Mouse (Mus musculus): ENCODE results near the gene Rgcc. TPM values are rescaled to one million over a fixed set of nuclear protein-coding genes. Genes with fewer than 3 reads are reported as not detected.

Gene Rgcc
- polyA plus RNA-seq, 1 experiment from 2014 or later = 62.8 TPM

DNA sequence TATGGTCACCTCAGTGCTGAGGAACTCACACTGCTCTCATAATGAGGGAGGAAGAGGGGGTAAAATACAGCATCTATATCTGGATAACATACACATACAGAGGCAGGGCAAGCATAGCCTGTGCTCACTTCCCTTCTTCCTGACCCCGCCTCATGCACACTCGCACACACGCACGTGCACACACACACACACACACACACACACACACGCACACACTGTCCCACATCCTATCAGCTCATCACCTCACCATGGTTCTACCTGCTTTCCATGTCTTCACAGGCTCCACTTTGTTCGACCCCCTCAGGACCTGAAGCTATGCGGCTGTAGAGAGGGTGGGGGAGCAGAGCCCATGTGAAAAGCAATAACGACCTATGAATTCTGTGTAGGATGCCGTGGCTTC lies 5.9 kb downstream of the Rgcc start:
- Histone ChIP-seq H3K9ac (replicated peaks; ENCODE audit: low read depth, low read length) (no peak overlapping the region), H3K4me1 (replicated peaks; ENCODE audit: control insufficient read depth, insufficient read depth, low read length) (peaks cover 36% of the 10 kb centered on the region), H3K4me2 (ENCODE audit: low read length) (no peak overlapping the region), H3K27me3 (replicated peaks; ENCODE audit: control insufficient read depth, insufficient read depth, low read length) (no peaks in the 10 kb centered on the region), H3K27ac (ENCODE audit: low read length) (no peak overlapping the region), H3K36me3 (ENCODE audit: control insufficient read depth, insufficient read depth) (no peaks in the 10 kb centered on the region), H3K4me3 (replicated peaks; ENCODE audit: low read length) (no peak overlapping the region), H3K9me3 (ENCODE audit: control insufficient read depth, low read length) (no peaks in the 10 kb centered on the region)
- 72% methylated on average over 9 of the region's 9 CpGs for WGBS
- no peak for ATAC-seq

DNA sequence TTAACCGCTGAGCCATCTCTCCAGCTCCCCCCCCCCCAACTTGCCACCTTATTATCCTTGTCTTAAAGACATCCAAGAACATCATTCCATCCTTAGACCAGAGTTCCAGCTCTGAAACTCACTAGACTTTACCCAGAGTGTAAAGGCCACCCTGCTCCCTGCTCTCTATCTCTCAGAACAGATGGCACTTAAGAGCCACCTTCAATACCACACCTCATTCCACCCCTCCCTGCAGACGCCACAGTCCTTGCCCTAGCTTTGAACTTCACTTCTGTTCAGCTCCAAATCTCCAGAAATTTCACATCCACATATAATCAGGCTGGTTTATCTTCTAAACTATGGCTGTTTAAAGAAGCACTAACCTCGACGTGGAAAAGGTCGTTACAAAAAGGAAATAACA lies 6.5 kb downstream of the Rgcc start:
- Histone ChIP-seq H3K4me1 (replicated peaks; ENCODE audit: control insufficient read depth, insufficient read depth, low read length) (peaks cover 38% of the 10 kb centered on the region), H3K4me2 (ENCODE audit: low read length) (no peak overlapping the region), H3K9me3 (ENCODE audit: control insufficient read depth, low read length) (no peaks in the 10 kb centered on the region), H3K4me3 (replicated peaks; ENCODE audit: low read length) (no peak overlapping the region), H3K27ac (ENCODE audit: low read length) (no peak overlapping the region), H3K36me3 (ENCODE audit: control insufficient read depth, insufficient read depth) (no peaks in the 10 kb centered on the region), H3K27me3 (replicated peaks; ENCODE audit: control insufficient read depth, insufficient read depth, low read length) (no peaks in the 10 kb centered on the region), H3K9ac (replicated peaks; ENCODE audit: low read depth, low read length) (no peak overlapping the region)
- 75% methylated on average over 5 of the region's 5 CpGs for WGBS
- no peak for ATAC-seq

DNA sequence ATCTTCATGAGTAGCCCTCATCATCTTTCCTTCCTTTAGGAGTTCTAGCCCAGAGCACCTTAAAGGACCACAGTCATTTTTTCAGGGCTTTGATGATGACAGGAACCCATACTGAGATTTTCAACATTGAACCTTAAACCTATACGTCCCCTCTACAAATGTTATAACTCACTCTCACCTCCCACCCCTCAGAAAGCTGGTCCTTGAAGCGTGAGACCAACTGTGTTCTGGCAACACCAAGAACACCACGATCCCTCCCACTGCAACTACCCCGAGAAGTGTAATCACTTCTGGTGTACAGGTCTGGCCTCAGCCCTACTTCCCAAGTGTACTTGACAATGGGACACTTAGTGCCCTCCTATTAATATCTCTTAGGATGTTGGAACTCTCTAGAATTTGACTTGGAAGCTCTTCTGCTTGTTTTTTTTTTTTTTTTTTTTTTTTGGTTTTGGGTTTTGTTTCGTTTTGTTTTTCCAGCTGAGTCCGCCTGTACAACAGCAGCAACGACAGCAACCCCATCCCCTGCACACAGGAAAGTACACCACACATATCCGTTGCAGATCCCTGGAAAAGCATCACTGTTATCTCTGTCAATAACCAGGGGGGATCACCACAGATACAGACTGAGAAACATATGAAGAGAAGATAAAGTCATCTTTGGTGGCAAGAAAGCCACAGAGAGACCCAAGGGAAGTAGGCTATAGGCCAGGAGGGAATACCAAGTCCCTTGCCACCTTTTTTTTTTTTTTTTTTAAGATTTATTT lies 7.2 kb downstream of the Rgcc start:
- H3K9ac ChIP-seq (replicated peaks; ENCODE audit: low read depth, low read length) = no peak overlapping the region
- no peak for ATAC-seq
- no peaks in the 10 kb centered on the region for H3K36me3 ChIP-seq (ENCODE audit: control insufficient read depth, insufficient read depth)
- peaks cover 42% of the 10 kb centered on the region for H3K4me1 ChIP-seq (replicated peaks; ENCODE audit: control insufficient read depth, insufficient read depth, low read length)
- WGBS = 82% methylated on average over 8 of the region's 8 CpGs
- H3K27ac ChIP-seq (ENCODE audit: low read length) = no peak overlapping the region
- H3K27me3 ChIP-seq (replicated peaks; ENCODE audit: control insufficient read depth, insufficient read depth, low read length) = no peaks in the 10 kb centered on the region
- H3K9me3 ChIP-seq (ENCODE audit: control insufficient read depth, low read length) = no peaks in the 10 kb centered on the region
- H3K4me3 ChIP-seq (replicated peaks; ENCODE audit: low read length) = no peak overlapping the region
- H3K4me2 ChIP-seq (ENCODE audit: low read length) = no peak overlapping the region

DNA sequence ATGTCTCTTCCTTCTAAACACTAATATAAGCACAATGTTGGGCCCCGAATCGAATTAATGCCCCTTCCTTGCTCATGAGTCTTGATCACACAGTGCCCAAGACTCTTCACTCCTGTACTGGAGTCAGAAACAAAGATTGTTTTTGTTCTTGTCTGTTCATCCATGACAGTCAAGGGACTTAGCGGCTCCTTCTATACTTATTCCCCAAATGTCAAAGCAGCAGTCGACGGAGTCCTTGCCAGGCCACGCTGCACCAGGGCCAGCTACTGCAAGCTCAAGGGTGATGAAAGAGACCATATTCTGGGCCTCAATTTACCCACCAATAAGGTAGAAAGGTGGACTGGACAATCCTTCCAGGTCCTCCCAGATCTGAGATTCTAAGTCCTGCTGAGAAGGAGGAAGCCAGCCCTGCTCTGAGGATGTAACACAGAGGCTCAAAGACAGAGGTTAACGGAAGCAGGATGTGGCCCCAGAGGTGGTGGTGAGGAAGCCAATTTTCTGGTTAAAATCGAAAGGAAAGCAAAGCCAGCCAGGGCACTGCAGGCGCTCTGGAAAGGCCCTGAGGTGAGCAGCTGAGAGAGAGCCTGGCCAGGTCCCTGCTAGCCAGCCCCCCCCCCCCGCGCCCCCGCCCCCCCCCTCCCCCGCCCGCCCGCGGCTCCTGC lies 8.2 kb downstream of the Rgcc start:
- Histone ChIP-seq H3K9ac (replicated peaks; ENCODE audit: low read depth, low read length) (no peak overlapping the region), H3K4me1 (replicated peaks; ENCODE audit: control insufficient read depth, insufficient read depth, low read length) (peaks cover 47% of the 10 kb centered on the region), H3K27ac (ENCODE audit: low read length) (no peak overlapping the region), H3K4me3 (replicated peaks; ENCODE audit: low read length) (no peak overlapping the region), H3K36me3 (ENCODE audit: control insufficient read depth, insufficient read depth) (no peaks in the 10 kb centered on the region), H3K9me3 (ENCODE audit: control insufficient read depth, low read length) (no peaks in the 10 kb centered on the region), H3K4me2 (ENCODE audit: low read length) (peak overlapping the region; percentile 24; the same call in 1 of the 2 replicates), H3K27me3 (replicated peaks; ENCODE audit: control insufficient read depth, insufficient read depth, low read length) (no peaks in the 10 kb centered on the region)
- 21% methylated on average over 10 of the region's 16 CpGs for WGBS
- ATAC-seq = no peak

DNA sequence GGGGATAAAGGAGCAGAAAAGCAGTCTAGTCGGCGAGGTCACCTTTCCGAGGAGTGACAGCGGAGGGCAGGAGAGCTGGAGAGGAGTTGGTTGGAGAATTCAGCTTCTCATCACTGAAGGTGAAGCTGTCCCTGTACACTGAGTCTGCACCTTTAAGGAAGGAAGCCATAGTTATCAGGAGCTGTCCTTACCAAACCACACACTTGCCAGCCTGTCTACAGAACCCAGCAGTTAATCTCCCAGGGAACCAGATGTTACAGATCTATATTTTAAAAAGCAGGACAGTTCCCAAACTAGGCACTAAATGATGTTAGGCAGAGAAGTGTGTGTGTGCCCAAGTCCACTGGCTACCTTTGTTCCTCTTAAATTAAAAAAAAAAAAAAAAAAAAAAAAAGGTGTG lies 9.8 kb downstream of the Rgcc start:
- Histone ChIP-seq H3K9me3 (ENCODE audit: control insufficient read depth, low read length) (no peaks in the 10 kb centered on the region), H3K4me1 (replicated peaks; ENCODE audit: control insufficient read depth, insufficient read depth, low read length) (peaks cover 42% of the 10 kb centered on the region), H3K4me2 (ENCODE audit: low read length) (no peak overlapping the region), H3K36me3 (ENCODE audit: control insufficient read depth, insufficient read depth) (no peaks in the 10 kb centered on the region), H3K4me3 (replicated peaks; ENCODE audit: low read length) (no peak overlapping the region), H3K27me3 (replicated peaks; ENCODE audit: control insufficient read depth, insufficient read depth, low read length) (no peaks in the 10 kb centered on the region), H3K27ac (ENCODE audit: low read length) (no peak overlapping the region), H3K9ac (replicated peaks; ENCODE audit: low read depth, low read length) (no peak overlapping the region)
- no peak for ATAC-seq
- WGBS = 73% methylated on average over 4 of the region's 4 CpGs

DNA sequence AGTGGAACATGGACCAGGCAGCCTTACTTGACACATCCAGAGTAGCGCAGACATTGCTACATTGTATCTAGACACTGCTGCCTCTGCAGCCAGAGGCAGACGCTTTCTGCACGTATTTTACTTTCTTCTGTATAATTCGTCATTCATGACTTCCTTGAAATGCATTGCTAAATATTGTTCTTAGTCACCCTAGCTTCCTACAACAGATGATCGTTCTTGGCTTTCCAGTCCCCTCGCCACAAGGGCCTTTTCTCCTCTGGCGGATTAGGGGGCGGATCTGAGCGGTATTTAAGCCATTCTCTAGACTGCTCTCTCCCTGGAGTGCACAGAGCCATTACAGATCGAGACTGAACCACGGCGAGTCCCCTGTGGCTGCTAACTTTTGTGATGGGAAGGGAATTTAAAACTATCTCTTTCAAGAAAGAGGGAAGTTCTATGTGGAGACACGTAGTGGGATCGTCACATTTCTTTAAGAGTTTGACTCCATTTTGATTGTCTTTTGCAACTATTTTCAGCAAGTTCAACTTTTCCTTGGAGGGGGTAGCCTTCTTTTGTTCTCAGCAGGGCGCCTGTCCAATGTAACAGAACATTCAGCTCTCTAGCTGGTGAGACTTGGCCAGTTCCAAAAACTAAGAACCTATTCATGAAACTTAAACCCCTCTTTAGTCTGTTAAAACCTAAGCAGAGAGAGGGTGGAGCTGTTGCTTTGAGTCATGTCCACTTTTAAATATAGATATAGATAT lies 10.6 kb downstream of the Rgcc start:
- Histone ChIP-seq H3K9me3 (ENCODE audit: control insufficient read depth, low read length) (no peaks in the 10 kb centered on the region), H3K9ac (replicated peaks; ENCODE audit: low read depth, low read length) (no peak overlapping the region)
- WGBS = 9% methylated on average over 15 of the region's 15 CpGs

DNA sequence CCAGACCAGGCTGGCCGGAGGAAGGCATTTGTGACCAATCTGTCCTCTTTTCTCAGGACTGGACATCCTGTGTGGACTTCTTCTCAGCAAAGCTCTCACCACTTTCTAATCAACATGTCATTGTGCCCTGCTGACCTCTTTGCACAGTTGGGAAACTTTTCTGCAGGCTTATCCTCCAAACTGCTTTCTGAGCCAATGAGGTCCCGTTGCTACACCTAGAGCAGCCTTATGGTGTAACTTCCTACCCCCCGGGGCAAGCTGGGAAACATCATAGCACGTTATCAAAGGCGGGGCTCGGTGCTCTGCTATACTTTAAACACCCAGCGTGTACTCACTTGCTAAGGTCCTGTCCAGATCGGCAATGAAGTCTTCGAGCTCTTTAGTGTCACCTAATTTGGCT lies 11.5 kb downstream of the Rgcc start:
- no peaks in the 10 kb centered on the region for H3K9me3 ChIP-seq (ENCODE audit: control insufficient read depth, low read length)
- H3K27ac ChIP-seq (ENCODE audit: low read length) = no peak overlapping the region
- H3K27me3 ChIP-seq (replicated peaks; ENCODE audit: control insufficient read depth, insufficient read depth, low read length) = no peaks in the 10 kb centered on the region
- no peaks in the 10 kb centered on the region for H3K36me3 ChIP-seq (ENCODE audit: control insufficient read depth, insufficient read depth)
- no peak overlapping the region for H3K9ac ChIP-seq (replicated peaks; ENCODE audit: low read depth, low read length)
- peaks cover 36% of the 10 kb centered on the region for H3K4me1 ChIP-seq (replicated peaks; ENCODE audit: control insufficient read depth, insufficient read depth, low read length)
- no peak overlapping the region for H3K4me3 ChIP-seq (replicated peaks; ENCODE audit: low read length)
- ATAC-seq = no peak
- WGBS = 40% methylated on average over 9 of the region's 9 CpGs
- H3K4me2 ChIP-seq (ENCODE audit: low read length) = no peak overlapping the region

More for the DNA sequence above, 10.6 kb downstream of the Rgcc start:
- H3K4me3 ChIP-seq (replicated peaks; ENCODE audit: low read length) = no peak overlapping the region
- no peaks in the 10 kb centered on the region for H3K27me3 ChIP-seq (replicated peaks; ENCODE audit: control insufficient read depth, insufficient read depth, low read length)
- H3K27ac ChIP-seq (ENCODE audit: low read length) = 0 out of 2 replicates have a peak overlapping the region, but pooled peaks have one; percentile 10
- peak; percentile 60 for ATAC-seq
- H3K4me1 ChIP-seq (replicated peaks; ENCODE audit: control insufficient read depth, insufficient read depth, low read length) = peaks cover 39% of the 10 kb centered on the region
- no peaks in the 10 kb centered on the region for H3K36me3 ChIP-seq (ENCODE audit: control insufficient read depth, insufficient read depth)
- H3K4me2 ChIP-seq (ENCODE audit: low read length) = peak overlapping the region; percentile 9; the same call in 1 of the 2 replicates

DNA sequence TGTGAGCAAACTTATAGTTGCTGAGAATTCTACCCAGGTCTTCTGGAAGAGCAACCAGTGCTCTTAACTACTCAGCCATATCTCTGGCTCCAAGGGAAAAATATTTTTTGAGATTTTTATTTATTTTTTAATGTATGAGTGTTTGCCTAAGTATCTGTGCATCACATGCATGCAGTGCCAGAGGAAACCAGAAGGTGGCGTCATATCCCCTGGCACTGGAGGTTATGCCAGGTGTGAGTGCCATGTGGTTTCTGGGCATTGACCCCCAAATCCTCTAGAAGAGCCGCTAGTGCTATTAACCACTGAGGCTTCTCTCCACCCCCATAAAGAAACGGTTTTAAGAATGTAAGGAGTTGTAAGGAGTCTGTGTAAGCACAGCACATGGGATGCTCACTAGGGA lies 13.2 kb downstream of the Rgcc start:
- Histone ChIP-seq H3K9me3 (ENCODE audit: control insufficient read depth, low read length) (no peaks in the 10 kb centered on the region), H3K9ac (replicated peaks; ENCODE audit: low read depth, low read length) (no peak overlapping the region), H3K4me1 (replicated peaks; ENCODE audit: control insufficient read depth, insufficient read depth, low read length) (peaks cover 32% of the 10 kb centered on the region), H3K36me3 (ENCODE audit: control insufficient read depth, insufficient read depth) (no peaks in the 10 kb centered on the region), H3K27ac (ENCODE audit: low read length) (no peak overlapping the region), H3K4me2 (ENCODE audit: low read length) (no peak overlapping the region), H3K27me3 (replicated peaks; ENCODE audit: control insufficient read depth, insufficient read depth, low read length) (no peaks in the 10 kb centered on the region), H3K4me3 (replicated peaks; ENCODE audit: low read length) (no peak overlapping the region)
- 65% methylated on average over 3 of the region's 3 CpGs for WGBS
- no peak for ATAC-seq

DNA sequence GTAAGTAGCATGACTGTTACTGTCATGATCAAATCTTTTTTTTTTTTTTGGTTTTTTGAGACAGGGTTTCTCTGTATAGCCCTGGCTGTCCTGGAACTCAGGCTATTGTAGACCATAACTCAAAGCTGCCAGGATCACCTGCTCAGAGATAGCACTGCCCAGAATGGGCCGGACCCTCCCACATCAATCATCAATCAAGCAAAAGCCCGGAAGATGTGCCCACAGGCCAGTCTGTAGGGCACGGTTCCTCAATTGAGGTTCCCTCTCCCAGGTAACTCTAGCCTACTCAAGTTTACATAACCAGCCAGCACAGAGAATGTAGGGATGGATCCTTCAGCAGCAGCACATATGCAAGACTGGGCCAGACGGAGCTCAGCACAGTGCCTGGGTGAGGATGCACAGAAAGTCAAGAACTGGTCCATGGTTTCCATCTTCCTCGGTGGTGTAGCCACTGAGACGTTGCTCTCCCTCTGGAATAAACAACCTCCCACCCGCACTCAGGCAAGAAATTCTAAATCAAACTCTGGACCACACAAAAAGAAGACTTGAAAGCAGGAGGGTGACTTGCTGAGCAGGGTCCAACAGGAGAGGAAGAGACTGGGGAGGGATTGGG lies 14.1 kb downstream of the Rgcc start:
- no peaks in the 10 kb centered on the region for H3K36me3 ChIP-seq (ENCODE audit: control insufficient read depth, insufficient read depth)
- no peak overlapping the region for H3K27ac ChIP-seq (ENCODE audit: low read length)
- H3K9ac ChIP-seq (replicated peaks; ENCODE audit: low read depth, low read length) = no peak overlapping the region
- no peaks in the 10 kb centered on the region for H3K9me3 ChIP-seq (ENCODE audit: control insufficient read depth, low read length)
- H3K4me2 ChIP-seq (ENCODE audit: low read length) = no peak overlapping the region
- no peaks in the 10 kb centered on the region for H3K27me3 ChIP-seq (replicated peaks; ENCODE audit: control insufficient read depth, insufficient read depth, low read length)
- 94% methylated on average over 7 of the region's 7 CpGs for WGBS
- H3K4me1 ChIP-seq (replicated peaks; ENCODE audit: control insufficient read depth, insufficient read depth, low read length) = peaks cover 25% of the 10 kb centered on the region
- no peak overlapping the region for H3K4me3 ChIP-seq (replicated peaks; ENCODE audit: low read length)
- no peak for ATAC-seq

Measured in forebrain, embryonic 16.5 days (tissue).